Mouse (Mus musculus): ENCODE measurements around the gene Tppp3.

Tppp3 gene

DNA sequence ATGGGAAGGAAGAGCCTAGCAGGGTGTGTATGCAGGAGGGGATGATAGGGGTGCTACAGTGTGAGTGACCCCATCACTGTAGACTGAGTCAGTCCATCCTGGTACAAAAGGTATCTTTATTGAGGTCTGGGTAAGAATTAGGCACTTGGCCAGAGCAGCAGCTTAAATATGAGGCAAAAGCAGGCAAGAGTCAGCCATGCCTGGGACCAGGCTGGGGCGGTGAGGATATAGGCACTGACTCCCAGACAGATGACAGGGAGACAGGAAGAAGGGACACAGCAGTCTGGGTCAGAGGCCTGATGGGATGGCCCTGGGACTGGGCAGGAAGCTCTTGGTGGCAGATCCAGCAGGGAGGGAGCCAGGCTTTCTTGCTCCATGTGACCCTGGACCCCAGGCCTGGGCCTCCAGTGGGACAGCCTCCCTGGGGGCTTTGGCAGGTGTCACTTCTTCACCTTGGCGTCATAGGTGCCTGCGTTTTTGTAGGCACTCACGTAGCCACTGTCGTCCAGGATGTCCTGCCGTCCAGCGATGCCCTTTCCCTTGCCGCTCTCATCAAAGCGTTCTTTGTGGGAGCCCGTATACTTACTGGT is 3.8 kb downstream of the Tppp3 start:
- in situ Hi-C loops (cut with MboI), result no loop called here

DNA sequence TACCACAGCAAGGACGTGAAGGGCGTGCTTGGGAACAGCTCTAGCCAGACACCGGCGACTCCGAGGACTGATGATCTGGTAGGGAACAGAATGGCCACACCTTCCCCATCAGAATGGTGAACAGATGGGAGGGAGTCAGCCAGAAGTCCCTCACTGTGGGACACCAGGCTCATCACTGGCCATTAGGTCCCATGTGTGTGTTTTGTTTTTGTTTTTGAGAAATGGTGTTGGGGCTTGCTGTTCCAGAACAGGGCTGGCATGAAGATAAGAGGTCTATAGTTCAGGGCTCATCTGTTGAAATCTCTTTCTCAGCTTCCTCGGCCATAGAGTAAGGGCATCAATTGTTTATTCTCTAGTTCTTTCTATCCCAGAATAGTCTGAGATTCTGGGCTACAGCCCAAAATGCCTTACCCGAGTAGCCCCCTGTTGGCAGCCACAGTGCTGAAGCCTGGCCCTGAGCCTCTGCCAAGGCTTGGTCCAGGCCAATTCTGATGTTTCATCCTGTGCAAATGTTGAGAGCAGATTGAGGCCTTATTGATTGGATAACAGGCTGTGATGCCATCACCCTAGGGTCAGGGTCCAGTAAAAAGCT is 4.5 kb downstream of the Tppp3 start:
- in situ Hi-C loops (cut with MboI), result no loop called here

- in situ Hi-C loops (cut with MboI), result no loop called here
Observed at GRCm38 (mm10) chr8:105466246-105466645, 5.1 kb downstream of the Tppp3 start.

DNA sequence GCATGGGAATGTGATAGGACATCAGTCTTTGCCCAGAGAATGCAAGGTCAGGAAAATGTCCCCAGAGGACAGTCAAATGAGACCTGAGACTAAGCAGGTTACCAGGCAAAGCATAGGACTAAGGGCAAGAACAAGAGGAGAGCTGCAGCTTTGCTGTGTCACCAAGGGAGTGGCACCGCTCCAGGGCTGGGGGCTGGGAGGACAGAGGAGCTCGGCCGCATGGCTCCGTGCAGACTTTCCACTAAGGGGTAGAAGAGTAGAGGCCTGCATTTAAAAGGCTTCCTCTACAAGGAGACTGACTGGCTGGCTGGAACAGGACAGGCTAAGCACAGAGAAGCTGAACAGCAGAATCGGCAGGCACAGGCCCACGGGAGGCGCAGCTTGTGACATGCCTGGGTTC is 6.7 kb downstream of the Tppp3 start:
- in situ Hi-C loops (cut with MboI), result no loop called here

DNA sequence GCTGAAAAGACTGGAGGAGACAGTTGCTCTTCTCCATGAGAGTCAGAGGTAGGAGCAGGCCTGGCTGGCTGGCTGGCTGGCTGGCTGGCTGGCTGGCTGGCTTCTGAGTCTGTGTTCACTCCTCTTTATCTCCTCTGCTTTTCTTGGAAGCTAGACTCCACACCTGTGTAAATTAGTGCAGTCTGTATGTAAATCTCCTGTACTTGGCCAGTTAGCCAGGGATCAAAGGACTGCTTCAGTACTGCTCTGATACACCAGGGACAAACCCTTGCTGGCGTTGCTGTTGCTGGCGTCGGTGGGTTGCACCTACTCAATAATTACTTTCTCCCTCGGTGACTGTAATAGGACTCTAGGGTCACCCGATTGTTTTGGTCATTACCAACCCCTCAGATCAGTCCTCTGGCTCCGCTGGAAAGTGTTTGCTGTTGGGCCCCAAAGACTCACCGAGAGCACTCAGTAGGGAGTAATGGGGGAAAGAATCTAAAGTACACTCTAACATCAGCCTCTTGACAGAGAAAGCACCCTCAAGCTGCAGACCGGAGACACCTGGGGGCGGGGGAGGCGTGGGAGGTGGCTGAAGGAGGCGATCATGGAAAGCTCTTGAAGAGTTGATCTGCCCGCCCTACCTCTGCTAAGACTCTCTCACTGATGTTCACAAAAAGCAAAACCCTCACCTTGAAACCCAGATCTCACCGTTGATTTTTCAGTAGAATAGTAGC is 10.1 kb downstream of the Tppp3 start:
- in situ Hi-C loops (cut with MboI), result no loop called here

- in situ Hi-C loops (cut with MboI), result no loop called here
Observed at GRCm38 (mm10) chr8:105455218-105455617, 16.1 kb downstream of the Tppp3 start.

GRCm38 (mm10) chr8:105454088-105454487 is 17.2 kb downstream of the Tppp3 start:
- in situ Hi-C loops (cut with MboI), result no loop called here

DNA sequence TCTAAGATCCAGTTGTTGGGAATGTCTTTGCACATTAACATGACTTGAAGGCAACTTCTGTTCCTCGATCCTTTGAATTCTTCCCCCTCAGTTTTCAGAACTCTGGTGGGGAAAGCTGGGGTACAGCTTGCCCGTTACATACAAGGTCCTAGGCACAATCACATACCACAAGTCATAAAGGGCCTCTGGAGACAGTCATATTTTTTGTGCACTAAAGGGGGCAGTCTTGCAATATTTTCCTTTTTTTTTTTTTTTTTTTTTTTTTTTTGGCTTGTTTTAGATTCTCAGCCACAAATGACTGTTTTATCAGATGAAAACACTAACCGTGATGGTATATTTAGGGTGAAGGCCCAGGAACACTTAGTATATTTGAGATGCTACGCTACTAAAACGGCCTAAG is 18.0 kb downstream of the Tppp3 start:
- in situ Hi-C loops (cut with MboI), result no loop called here

- in situ Hi-C loops (cut with MboI), result no loop called here
Observed at GRCm38 (mm10) chr8:105451903-105452603, 19.3 kb downstream of the Tppp3 start.

DNA sequence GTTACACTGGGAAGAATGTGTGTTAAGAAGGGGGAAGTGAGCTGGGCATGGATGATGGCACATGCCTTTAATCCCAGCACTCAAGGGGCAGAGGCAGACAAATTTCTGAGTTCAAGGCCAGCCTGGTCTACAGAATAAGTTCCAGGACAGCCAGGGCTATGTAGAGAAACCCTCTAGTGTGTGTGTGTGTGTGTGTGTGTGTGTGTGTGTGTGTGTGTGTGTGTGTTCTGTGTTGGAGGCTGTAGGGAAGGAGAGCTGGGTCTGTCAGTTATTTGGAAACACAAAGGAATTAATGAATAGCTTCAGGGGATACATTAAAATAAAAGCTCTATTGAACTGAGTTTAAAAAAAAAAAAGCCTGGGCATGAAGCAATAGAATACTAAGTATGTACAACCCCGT is 20.3 kb downstream of the Tppp3 start:
- in situ Hi-C loops (cut with MboI), result no loop called here

DNA sequence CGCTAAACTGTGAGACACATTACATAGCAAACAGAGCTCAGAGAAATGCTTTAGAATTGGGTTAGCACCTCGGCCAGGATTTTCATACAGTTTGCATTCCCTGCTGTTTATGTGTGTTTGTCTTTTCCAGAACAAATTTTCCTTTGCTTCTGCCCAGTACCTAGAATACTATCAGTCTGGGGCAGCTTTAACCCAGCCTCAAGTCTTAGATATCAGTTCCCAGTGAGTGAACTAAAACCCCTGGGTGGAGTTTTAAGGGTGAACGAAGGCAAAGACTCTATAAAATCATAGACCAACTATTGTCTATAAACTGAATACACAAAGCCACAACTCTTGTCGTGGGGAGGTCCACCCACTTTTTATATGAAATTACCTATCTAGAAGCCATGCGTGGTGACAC is 22.7 kb downstream of the Tppp3 start:
- in situ Hi-C loops (cut with MboI), result no loop called here

DNA sequence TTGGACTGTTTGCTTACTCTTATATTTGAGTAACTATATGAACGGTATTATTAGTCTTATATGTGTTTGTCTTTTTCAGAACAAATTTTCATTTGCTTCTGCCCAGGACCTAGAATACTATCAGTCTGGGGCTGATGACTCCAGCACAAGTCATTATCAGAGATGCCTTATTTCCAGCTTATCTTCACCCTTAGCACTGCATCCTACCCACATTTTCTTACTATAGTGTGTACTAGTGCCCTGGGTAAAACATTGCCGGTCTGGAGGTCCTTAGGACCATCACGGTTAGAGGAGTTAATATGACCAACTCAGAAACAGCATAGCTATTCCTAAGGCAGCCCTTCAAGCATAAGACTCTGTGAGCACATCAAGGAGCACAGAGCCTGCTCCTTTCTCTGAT is 23.1 kb downstream of the Tppp3 start:
- in situ Hi-C loops (cut with MboI), result no loop called here

GRCm38 (mm10) chr8:105446127-105446552 is 25.2 kb downstream of the Tppp3 start:
- in situ Hi-C loops (cut with MboI), result no loop called here

- in situ Hi-C loops (cut with MboI), result no loop called here
Observed at GRCm38 (mm10) chr8:105445296-105446126, 25.8 kb downstream of the Tppp3 start.

- in situ Hi-C loops (cut with MboI), result no loop called here
Observed at GRCm38 (mm10) chr8:105442661-105443060, 28.7 kb downstream of the Tppp3 start.

DNA sequence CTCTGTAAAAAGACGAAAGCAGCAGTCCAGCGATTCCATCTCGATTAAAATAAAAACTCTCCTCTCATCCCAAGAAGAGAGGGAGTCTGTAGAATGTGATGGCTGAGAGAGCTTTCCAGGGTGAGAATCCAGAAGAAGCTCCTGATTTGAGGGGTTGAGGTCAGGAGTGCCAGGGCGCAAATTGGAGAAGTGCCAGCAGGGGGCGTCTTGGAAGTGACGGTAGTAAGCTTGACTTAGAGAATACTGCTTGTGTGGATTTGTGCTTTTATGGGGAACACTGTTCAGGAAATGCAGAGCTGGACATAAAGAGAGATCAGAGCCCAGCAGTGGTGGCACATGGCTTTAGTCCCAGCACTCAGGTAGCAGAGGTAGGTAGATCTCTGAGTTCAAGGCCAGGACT is 29.9 kb downstream of the Tppp3 start:
- in situ Hi-C loops (cut with MboI), result no loop called here

- in situ Hi-C loops (cut with MboI), result no loop called here
Observed at GRCm38 (mm10) chr8:105438865-105439264, 32.5 kb downstream of the Tppp3 start.

- in situ Hi-C loops (cut with MboI), result no loop called here
Observed at GRCm38 (mm10) chr8:105437078-105437748, 34.1 kb downstream of the Tppp3 start.

DNA sequence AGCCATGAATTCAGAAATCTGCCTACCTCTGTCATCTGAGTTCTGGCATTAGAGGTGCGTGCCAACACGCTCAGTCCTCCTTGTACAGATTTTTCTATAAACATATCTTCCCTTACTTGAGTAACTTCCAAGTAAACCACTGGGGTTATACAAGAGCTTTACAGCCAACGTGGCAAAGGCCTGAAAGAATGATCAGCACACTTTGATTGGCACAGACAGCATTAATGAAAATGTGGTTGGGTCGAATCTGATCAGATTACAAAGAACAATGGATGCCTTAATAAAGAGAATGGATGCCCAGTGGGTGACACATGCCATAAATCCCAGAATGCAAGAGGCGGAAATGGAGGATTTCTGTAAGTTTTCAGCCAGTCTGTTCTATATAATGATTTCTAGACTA is 35.1 kb downstream of the Tppp3 start:
- in situ Hi-C loops (cut with MboI), result no loop called here

DNA sequence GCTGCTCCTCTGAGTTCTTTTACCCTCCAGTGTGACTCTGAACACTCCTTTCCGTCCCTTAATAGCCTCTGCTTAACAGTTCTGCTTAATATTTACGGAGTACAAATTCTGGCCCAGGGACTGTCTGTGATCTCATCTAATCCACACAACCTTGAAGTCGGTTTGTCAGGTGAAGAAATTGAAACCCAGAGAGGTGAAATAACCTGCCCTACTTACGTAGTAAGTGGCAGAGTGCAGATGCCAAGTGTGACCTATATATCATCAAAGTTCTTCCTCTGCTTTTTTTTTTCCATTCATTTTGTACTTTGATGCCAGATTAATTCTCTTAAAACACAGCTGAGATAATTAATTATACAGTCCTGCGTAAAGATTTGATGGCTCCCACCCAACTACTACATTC is 37.2 kb downstream of the Tppp3 start:
- in situ Hi-C loops (cut with MboI), result no loop called here

- in situ Hi-C loops (cut with MboI), result no loop called here
Observed at GRCm38 (mm10) chr8:105433511-105433910, 37.8 kb downstream of the Tppp3 start.
